Mouse (Mus musculus): ENCODE measurements around the gene Ugt1a7c. TPM values are rescaled to one million over a fixed set of nuclear protein-coding genes. Genes with fewer than 3 reads are reported as not detected.

Gene Ugt1a7c
- total and polyA plus RNA-seq, 3 experiments = not detected

DNA sequence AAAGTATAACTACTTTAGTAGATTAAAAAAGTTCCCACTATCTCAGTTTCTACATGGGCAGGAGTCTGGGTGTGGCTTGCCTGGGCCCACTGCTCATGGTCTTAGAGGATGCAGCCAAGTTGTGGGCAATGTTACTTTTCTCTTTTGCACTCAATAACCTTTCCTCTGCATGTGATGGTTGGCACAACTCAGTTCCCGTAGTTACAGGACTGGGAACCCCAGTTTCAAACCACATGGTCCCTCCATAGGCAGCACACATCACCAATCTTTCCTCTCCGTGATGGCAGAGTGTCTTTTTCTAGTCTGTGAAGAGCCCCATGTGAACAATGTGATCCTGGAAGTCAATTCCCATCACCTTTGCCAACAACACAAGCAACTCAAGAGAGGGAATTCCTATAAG, 132.6 kb downstream of the Ugt1a7c start:
- H3K27ac ChIP-seq (ENCODE audit: control insufficient read depth, low read depth, low read length) = no peak overlapping the region
- no peaks in the 10 kb centered on the region for H3K9me3 ChIP-seq (replicated peaks; ENCODE audit: insufficient read depth, low read length)
- no peak for DNase-seq (ENCODE audit: low read depth, low spot score)
- no peaks in the 10 kb centered on the region for H3K4me1 ChIP-seq (ENCODE audit: control insufficient read depth in 1 of 2, insufficient read depth in 2 of 2, low read length in 2 of 2)
- no peaks in the 10 kb centered on the region for H3K36me3 ChIP-seq (ENCODE audit: control insufficient read depth in 1 of 2, insufficient read depth in 2 of 2, low read length in 2 of 2)
- H3K4me3 ChIP-seq (ENCODE audit: control insufficient read depth in 1 of 2, insufficient read depth in 1 of 2, low read depth in 2 of 2, low read length in 2 of 2) = no peak overlapping the region
- no peaks in the 10 kb centered on the region for H3K27me3 ChIP-seq (ENCODE audit: control insufficient read depth in 1 of 2, insufficient read depth in 2 of 2, low read length in 2 of 2)
- TF ChIP-seq GABPA (IDR thresholded peaks at IDR 0.05; ENCODE audit: low read depth, low read length) = no peak
- TF ChIP-seq EP300 (IDR thresholded peaks at IDR 0.05; ENCODE audit: low read depth in 1 of 2, low read length in 2 of 2) = no peak
- no peak for TF ChIP-seq ZMIZ1 (IDR thresholded peaks at IDR 0.05; ENCODE audit: low read depth, low read length)
- no peak for TF ChIP-seq POLR2AphosphoS5 (IDR thresholded peaks at IDR 0.05; ENCODE audit: borderline replicate concordance, low read depth, low read length)
- TF ChIP-seq HCFC1 (IDR thresholded peaks at IDR 0.05; ENCODE audit: low read depth, low read length) = no peak
- TF ChIP-seq TAL1 (IDR thresholded peaks at IDR 0.05; ENCODE audit: low read length) = no peak
- no peak for TF ChIP-seq ELF1 (IDR thresholded peaks at IDR 0.05; ENCODE audit: low read depth, low read length)
- H3K9ac ChIP-seq (ENCODE audit: control insufficient read depth, low read depth, low read length, poor library complexity, severe bottlenecking) = no peak overlapping the region
- no peaks in the 10 kb centered on the region for H3K79me2 ChIP-seq (ENCODE audit: control insufficient read depth, insufficient read depth, low read length, poor library complexity)

DNA sequence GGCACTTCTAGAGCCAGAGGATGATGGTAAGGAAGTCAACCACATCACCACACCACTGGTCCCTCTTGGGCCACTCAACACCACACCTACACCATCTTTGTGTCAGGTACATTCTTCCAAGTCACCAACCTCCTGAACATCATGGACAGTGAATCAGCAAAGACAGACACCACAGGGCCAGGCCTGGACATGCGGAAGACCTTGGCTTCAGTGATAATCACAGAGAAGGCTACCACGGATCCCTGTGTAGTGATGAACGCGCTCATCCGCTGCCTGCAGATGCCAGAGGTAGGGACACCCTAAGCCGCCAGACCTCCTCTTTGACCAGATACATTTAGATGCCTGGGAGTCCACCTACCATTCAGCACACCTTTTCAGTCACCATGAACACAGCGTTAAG, 133.3 kb downstream of the Ugt1a7c start:
- H3K27me3 ChIP-seq (ENCODE audit: control insufficient read depth in 1 of 2, insufficient read depth in 2 of 2, low read length in 2 of 2) = no peaks in the 10 kb centered on the region
- H3K27ac ChIP-seq (ENCODE audit: control insufficient read depth, low read depth, low read length) = no peak overlapping the region
- no peaks in the 10 kb centered on the region for H3K9me3 ChIP-seq (replicated peaks; ENCODE audit: insufficient read depth, low read length)
- no peaks in the 10 kb centered on the region for H3K36me3 ChIP-seq (ENCODE audit: control insufficient read depth in 1 of 2, insufficient read depth in 2 of 2, low read length in 2 of 2)
- no peak for DNase-seq (ENCODE audit: low read depth, low spot score)
- H3K4me3 ChIP-seq (ENCODE audit: control insufficient read depth in 1 of 2, insufficient read depth in 1 of 2, low read depth in 2 of 2, low read length in 2 of 2) = no peak overlapping the region
- TF ChIP-seq TAL1 (IDR thresholded peaks at IDR 0.05; ENCODE audit: low read length) = 0 out of 2 replicates have a peak, but pooled peaks have one; percentile 2
- TF ChIP-seq CHD1 (IDR thresholded peaks at IDR 0.05; ENCODE audit: low read depth, low read length) = no peak
- TF ChIP-seq EP300 (IDR thresholded peaks at IDR 0.05; ENCODE audit: low read depth in 1 of 2, low read length in 2 of 2) = no peak
- H3K9ac ChIP-seq (ENCODE audit: control insufficient read depth, low read depth, low read length, poor library complexity, severe bottlenecking) = no peak overlapping the region
- no peaks in the 10 kb centered on the region for H3K79me2 ChIP-seq (ENCODE audit: control insufficient read depth, insufficient read depth, low read length, poor library complexity)
- no peaks in the 10 kb centered on the region for H3K4me1 ChIP-seq (ENCODE audit: control insufficient read depth in 1 of 2, insufficient read depth in 2 of 2, low read length in 2 of 2)

DNA sequence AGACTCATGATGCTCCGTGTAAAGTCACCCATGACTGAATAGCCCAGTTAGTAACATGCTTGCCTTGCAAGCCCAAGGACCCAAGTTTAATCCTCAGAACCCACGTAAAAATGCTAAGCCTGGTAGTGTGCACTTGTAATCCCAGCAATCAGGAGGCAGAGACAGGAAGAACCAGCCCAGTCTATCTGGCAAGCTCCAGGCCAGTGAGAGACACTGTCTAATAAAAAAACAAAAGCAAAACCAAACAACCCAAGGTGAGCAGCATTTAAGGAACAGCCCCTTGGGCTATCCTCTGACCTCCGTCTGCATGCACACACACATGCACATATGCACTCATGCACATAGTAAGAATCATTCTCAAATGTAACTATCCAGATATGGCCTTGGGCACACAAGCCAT, 134.7 kb downstream of the Ugt1a7c start:
- Histone ChIP-seq H3K4me3 (ENCODE audit: control insufficient read depth in 1 of 2, insufficient read depth in 1 of 2, low read depth in 2 of 2, low read length in 2 of 2) (no peak overlapping the region), H3K79me2 (ENCODE audit: control insufficient read depth, insufficient read depth, low read length, poor library complexity) (no peaks in the 10 kb centered on the region), H3K9ac (ENCODE audit: control insufficient read depth, low read depth, low read length, poor library complexity, severe bottlenecking) (no peak overlapping the region), H3K27ac (ENCODE audit: control insufficient read depth, low read depth, low read length) (no peak overlapping the region), H3K9me3 (replicated peaks; ENCODE audit: insufficient read depth, low read length) (no peaks in the 10 kb centered on the region), H3K27me3 (ENCODE audit: control insufficient read depth in 1 of 2, insufficient read depth in 2 of 2, low read length in 2 of 2) (no peaks in the 10 kb centered on the region), H3K36me3 (ENCODE audit: control insufficient read depth in 1 of 2, insufficient read depth in 2 of 2, low read length in 2 of 2) (no peaks in the 10 kb centered on the region), H3K4me1 (ENCODE audit: control insufficient read depth in 1 of 2, insufficient read depth in 2 of 2, low read length in 2 of 2) (no peaks in the 10 kb centered on the region)
- TF ChIP-seq TAL1 (IDR thresholded peaks at IDR 0.05; ENCODE audit: low read length) (0 out of 2 replicates have a peak, but pooled peaks have one; percentile 1), RAD21 (IDR thresholded peaks at IDR 0.05; ENCODE audit: low read depth, low read length) (no peak)
- DNase-seq (ENCODE audit: low read depth, low spot score) = no peak
